Mouse (Mus musculus): Measurements from ENCODE around the gene Scube3. TPM values are rescaled to one million over a fixed set of nuclear protein-coding genes. Genes with fewer than 3 reads are reported as not detected.
A peak's percentile ranks its signal among the peaks of the same experiment; 100 is the strongest.

The Scube3 gene
- polyA plus RNA-seq, 1 experiment: 1.6 TPM

DNA sequence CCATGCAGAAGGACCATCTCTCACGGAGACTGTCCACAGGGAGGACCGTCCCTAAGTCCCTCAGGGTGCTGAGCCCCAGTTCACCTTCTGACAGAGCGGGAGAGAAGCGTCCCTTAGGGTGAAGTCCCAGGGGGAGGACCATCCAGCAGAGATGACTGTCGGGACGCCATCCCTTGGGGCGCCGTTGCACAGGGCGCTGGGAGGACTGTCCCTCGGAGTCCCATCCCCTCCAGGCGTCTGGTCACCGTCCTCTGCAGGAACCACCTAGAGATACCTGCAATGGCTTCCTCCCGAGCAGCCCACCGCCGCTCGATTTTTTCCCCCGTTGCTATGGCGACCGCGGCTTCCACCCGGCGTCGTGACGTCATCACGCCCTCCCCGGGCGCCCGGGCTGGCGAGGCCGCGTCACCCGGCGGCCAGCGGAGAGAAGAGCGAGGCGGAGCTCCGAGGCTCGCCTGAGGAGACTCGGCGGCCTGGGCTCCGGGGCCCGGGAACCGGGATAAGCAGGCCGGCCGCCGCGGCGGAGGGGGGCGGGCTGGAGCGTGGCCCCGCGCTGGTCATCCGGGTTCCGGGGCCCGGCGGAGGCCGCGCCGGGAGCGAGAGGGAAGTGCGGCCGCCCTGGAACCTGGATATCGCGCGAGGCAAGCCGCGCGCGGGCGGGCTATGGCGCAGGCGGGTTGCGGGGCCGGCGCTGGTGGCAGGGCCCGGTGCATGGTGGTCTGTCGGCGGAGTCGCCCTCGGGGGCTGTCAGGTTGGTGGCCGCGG is 35.0 kb downstream of the Scube3 start, which contains the start of gene Zfp523:
TSS of gene Zfp523 (plus strand) at position 355 of the 765 bp plus-strand sequence.
- TF ChIP-seq CTCF (IDR thresholded peaks at IDR 0.05; ENCODE audit: extremely low read depth, insufficient read depth, insufficient read length, insufficient replicate concordance) (no peak), POLR2A (IDR thresholded peaks at IDR 0.05; ENCODE audit: low read depth, low read length) (no peak)
- Histone ChIP-seq H3K4me1 (ENCODE audit: control insufficient read depth, insufficient read depth, insufficient read length) (no peaks in the 10 kb centered on the region; the same call in none of the 2 replicates), H3K36me3 (ENCODE audit: control insufficient read depth, insufficient read depth, low read length) (no peaks in the 10 kb centered on the region), H3K27me3 (ENCODE audit: control insufficient read depth, insufficient read depth, low read length) (no peaks in the 10 kb centered on the region), H3K4me3 (ENCODE audit: extremely low read depth, insufficient read depth, insufficient read length) (peak within 1 kb of the TSS; percentile 75), H3K27ac (ENCODE audit: insufficient read depth, low read length) (peak within 1 kb of the TSS; percentile 42; the same call in 1 of the 2 replicates)
- WGBS: under 1% methylated on average over 78 of the region's 82 CpGs
- DNase-seq (ENCODE audit: low read depth in 1 of 2, low spot score in 2 of 2): peak; percentile 71 to 79

DNA sequence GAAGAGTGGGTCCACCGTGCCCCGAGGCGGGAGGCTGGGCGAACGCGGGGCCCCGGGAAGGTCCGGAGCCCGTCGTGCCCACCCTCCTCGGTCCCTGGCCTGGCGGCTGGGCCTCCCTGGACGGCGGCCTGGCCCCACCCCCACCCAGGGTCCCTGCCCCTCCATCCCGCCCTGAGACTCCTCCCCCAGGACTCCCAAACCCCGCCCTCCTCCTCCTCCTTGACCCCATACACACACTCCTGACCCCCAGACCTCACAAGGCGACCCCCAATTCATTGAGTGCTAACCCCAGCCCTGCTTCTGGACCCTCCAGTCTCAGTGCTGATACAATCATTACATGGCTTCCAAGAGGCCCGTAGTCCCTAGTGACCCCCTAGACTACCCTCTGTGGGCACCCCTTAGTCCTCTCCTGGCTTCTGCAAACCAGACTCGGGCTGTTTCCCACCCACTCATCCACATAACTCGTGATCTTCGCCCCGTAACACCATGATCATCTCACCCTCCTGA is 35.7 kb downstream of the Scube3 start:
- Histone ChIP-seq H3K27me3 (ENCODE audit: control insufficient read depth, insufficient read depth, low read length) (no peaks in the 10 kb centered on the region), H3K4me3 (ENCODE audit: extremely low read depth, insufficient read depth, insufficient read length) (peak overlapping the region; percentile 75), H3K36me3 (ENCODE audit: control insufficient read depth, insufficient read depth, low read length) (no peaks in the 10 kb centered on the region), H3K4me1 (ENCODE audit: control insufficient read depth, insufficient read depth, insufficient read length) (no peaks in the 10 kb centered on the region; the same call in none of the 2 replicates), H3K27ac (ENCODE audit: insufficient read depth, low read length) (peak overlapping the region; percentile 42; the same call in 1 of the 2 replicates)
- no peak for DNase-seq (ENCODE audit: low read depth in 1 of 2, low spot score in 2 of 2)
- TF ChIP-seq CTCF (IDR thresholded peaks at IDR 0.05; ENCODE audit: extremely low read depth, insufficient read depth, insufficient read length, insufficient replicate concordance): no peak
- no peak for TF ChIP-seq POLR2A (IDR thresholded peaks at IDR 0.05; ENCODE audit: low read depth, low read length)
- WGBS: 4% methylated on average over 20 of the region's 22 CpGs

DNA sequence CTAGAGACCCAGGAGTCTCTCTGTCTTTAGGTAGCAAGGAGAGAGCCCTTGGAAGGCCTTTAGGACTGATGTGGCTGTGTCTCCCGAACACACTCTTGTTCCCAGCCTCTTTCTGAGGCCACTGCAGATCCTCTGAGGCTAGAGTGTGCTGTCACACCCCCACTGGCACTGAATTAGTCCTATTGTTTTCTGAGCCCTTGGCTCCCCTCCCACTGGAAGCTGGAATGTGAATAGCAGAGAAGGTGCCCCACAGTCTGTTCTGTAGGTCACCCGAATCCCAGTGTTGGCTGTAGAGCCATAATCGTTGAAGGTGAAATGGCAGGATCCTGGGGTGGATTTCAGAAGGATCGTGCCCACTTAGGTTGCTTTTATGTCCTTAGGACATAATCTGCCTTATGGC is 38.4 kb downstream of the Scube3 start:
- no peaks in the 10 kb centered on the region for H3K27me3 ChIP-seq (ENCODE audit: control insufficient read depth, insufficient read depth, low read length)
- H3K4me1 ChIP-seq (ENCODE audit: control insufficient read depth, insufficient read depth, insufficient read length): peaks cover 2% of the 10 kb centered on the region
- H3K36me3 ChIP-seq (ENCODE audit: control insufficient read depth, insufficient read depth, low read length): no peaks in the 10 kb centered on the region
- TF ChIP-seq POLR2A (IDR thresholded peaks at IDR 0.05; ENCODE audit: low read depth, low read length): no peak
- no peak for TF ChIP-seq CTCF (IDR thresholded peaks at IDR 0.05; ENCODE audit: extremely low read depth, insufficient read depth, insufficient read length, insufficient replicate concordance)
- WGBS: 74% methylated on average over 4 of the region's 4 CpGs
- H3K27ac ChIP-seq (ENCODE audit: insufficient read depth, low read length): no peak overlapping the region
- no peak overlapping the region for H3K4me3 ChIP-seq (ENCODE audit: extremely low read depth, insufficient read depth, insufficient read length)
- no peak for DNase-seq (ENCODE audit: low read depth in 1 of 2, low spot score in 2 of 2)

GRCm38 (mm10) chr17:28180783-28181544 is 39.0 kb downstream of the Scube3 start:
- 77% methylated on average over 15 of the region's 15 CpGs for WGBS
- DNase-seq (ENCODE audit: low read depth in 1 of 2, low spot score in 2 of 2): no peak
- H3K4me3 ChIP-seq (ENCODE audit: extremely low read depth, insufficient read depth, insufficient read length): no peak overlapping the region
- H3K36me3 ChIP-seq (ENCODE audit: control insufficient read depth, insufficient read depth, low read length): no peaks in the 10 kb centered on the region
- TF ChIP-seq POLR2A (IDR thresholded peaks at IDR 0.05; ENCODE audit: low read depth, low read length): no peak
- no peak for TF ChIP-seq CTCF (IDR thresholded peaks at IDR 0.05; ENCODE audit: extremely low read depth, insufficient read depth, insufficient read length, insufficient replicate concordance)
- no peaks in the 10 kb centered on the region for H3K27me3 ChIP-seq (ENCODE audit: control insufficient read depth, insufficient read depth, low read length)
- H3K27ac ChIP-seq (ENCODE audit: insufficient read depth, low read length): no peak overlapping the region
- H3K4me1 ChIP-seq (ENCODE audit: control insufficient read depth, insufficient read depth, insufficient read length): peaks cover 2% of the 10 kb centered on the region

DNA sequence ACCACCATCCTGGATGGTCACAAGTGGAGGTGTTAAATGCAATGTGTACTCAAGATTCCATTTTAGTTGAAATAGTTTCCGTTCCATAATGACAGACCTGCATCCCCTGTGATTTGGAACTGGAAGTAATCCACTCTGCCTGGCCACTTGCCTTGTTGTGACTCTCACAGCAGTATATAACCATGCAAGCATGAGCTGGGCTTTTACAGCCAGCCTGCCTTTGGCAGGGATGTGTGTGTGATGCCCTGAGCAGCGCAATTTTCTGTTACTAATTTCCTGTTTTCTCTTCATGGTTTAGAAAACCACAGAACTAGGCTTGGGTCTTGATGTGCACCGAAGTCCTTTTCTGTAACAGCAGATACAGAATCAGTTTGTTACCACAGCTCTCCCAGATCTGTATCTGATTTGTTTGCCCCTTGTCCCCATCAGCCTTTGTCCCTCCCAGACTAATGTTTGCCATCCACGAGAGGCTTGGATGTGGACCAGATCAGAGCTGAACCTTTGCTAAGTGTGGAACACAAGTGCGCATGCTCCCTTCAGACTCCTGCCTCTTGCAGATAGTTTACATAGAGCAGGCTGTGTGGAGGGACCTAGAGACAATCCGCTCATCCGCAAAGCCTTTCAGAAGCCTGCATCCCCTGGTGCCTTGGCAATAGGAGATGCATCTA is 43.2 kb downstream of the Scube3 start:
- no peak overlapping the region for H3K27ac ChIP-seq (ENCODE audit: insufficient read depth, low read length)
- TF ChIP-seq POLR2A (IDR thresholded peaks at IDR 0.05; ENCODE audit: low read depth, low read length): no peak
- no peak for TF ChIP-seq CTCF (IDR thresholded peaks at IDR 0.05; ENCODE audit: extremely low read depth, insufficient read depth, insufficient read length, insufficient replicate concordance)
- H3K36me3 ChIP-seq (ENCODE audit: control insufficient read depth, insufficient read depth, low read length): no peaks in the 10 kb centered on the region
- peaks cover 2% of the 10 kb centered on the region; the same call in 1 of the 2 replicates for H3K4me1 ChIP-seq (ENCODE audit: control insufficient read depth, insufficient read depth, insufficient read length)
- no peaks in the 10 kb centered on the region for H3K27me3 ChIP-seq (ENCODE audit: control insufficient read depth, insufficient read depth, low read length)
- DNase-seq (ENCODE audit: low read depth in 1 of 2, low spot score in 2 of 2): no peak
- WGBS: 54% methylated on average over 7 of the region's 7 CpGs
- no peak overlapping the region for H3K4me3 ChIP-seq (ENCODE audit: extremely low read depth, insufficient read depth, insufficient read length)

- H3K36me3 ChIP-seq (ENCODE audit: control insufficient read depth, insufficient read depth, low read length): no peaks in the 10 kb centered on the region
- H3K27ac ChIP-seq (ENCODE audit: insufficient read depth, low read length): no peak overlapping the region
- no peak for TF ChIP-seq POLR2A (IDR thresholded peaks at IDR 0.05; ENCODE audit: low read depth, low read length)
- no peak for TF ChIP-seq CTCF (IDR thresholded peaks at IDR 0.05; ENCODE audit: extremely low read depth, insufficient read depth, insufficient read length, insufficient replicate concordance)
- H3K4me1 ChIP-seq (ENCODE audit: control insufficient read depth, insufficient read depth, insufficient read length): peaks cover 2% of the 10 kb centered on the region; the same call in 1 of the 2 replicates
- no peak for DNase-seq (ENCODE audit: low read depth in 1 of 2, low spot score in 2 of 2)
- no peak overlapping the region for H3K4me3 ChIP-seq (ENCODE audit: extremely low read depth, insufficient read depth, insufficient read length)
- H3K27me3 ChIP-seq (ENCODE audit: control insufficient read depth, insufficient read depth, low read length): no peaks in the 10 kb centered on the region
- WGBS: 92% methylated on average over 5 of the region's 5 CpGs
These were observed 46.4 kb downstream of the Scube3 start for GRCm38 (mm10) chr17:28188313-28188712.
